Comparison of ENCODE assay signal across 32 mouse cellular contexts in genomic region chr5:103863759-103864158, GRCm38 (mm10).
"Had no signal": no experiment of that assay in that cellular context is flagged by ENCODE, and none has a peak within 500 bp of the region (broad histone marks: within the 10 kb centered on the region; RNA-seq: fewer than 3 reads in every experiment).

No protein-coding gene starts in this region.

- H3K4me1 ChIP-seq: heart, embryonic 10.5 days; heart, embryonic 15.5 days; hindbrain, embryonic 10.5 days; hindbrain, embryonic 12.5 days; hindbrain, embryonic 13.5 days; hindbrain, embryonic 15.5 days had no signal

- H3K27ac ChIP-seq: heart, embryonic 10.5 days; heart, embryonic 13.5 days; heart, embryonic 15.5 days; hindbrain, embryonic 10.5 days; hindbrain, embryonic 12.5 days; hindbrain, embryonic 13.5 days; hindbrain, embryonic 14.5 days; hindbrain, embryonic 15.5 days; hindbrain, postnatal 0 days; kidney, embryonic 15.5 days; kidney, postnatal 0 days; layer of hippocampus, adult 2 months; left cerebral cortex, adult 2 months had no signal

- H3K9me3 ChIP-seq: heart, embryonic 10.5 days; heart, embryonic 12.5 days; heart, embryonic 13.5 days; heart, embryonic 15.5 days; hindbrain, embryonic 10.5 days; hindbrain, embryonic 12.5 days; hindbrain, embryonic 13.5 days; hindbrain, embryonic 15.5 days; kidney, embryonic 15.5 days had no signal

- ATAC-seq: hindbrain, embryonic 16.5 days; hindbrain, postnatal 0 days; inflammation-experienced regulatory T-cells, adult 6 months had no signal

- H3K27me3 ChIP-seq: heart, embryonic 12.5 days; heart, embryonic 13.5 days; heart, embryonic 15.5 days; hindbrain, embryonic 12.5 days; hindbrain, embryonic 13.5 days; hindbrain, embryonic 15.5 days; kidney, embryonic 15.5 days had no signal

- H3K9ac ChIP-seq: heart, embryonic 12.5 days; heart, embryonic 13.5 days; heart, embryonic 15.5 days; hindbrain, embryonic 12.5 days; hindbrain, embryonic 13.5 days; hindbrain, embryonic 14.5 days; hindbrain, embryonic 15.5 days; kidney, embryonic 15.5 days had no signal

- H3K4me3 ChIP-seq: heart, embryonic 10.5 days; heart, embryonic 12.5 days; heart, embryonic 13.5 days; heart, embryonic 15.5 days; hindbrain, embryonic 10.5 days; hindbrain, embryonic 12.5 days; hindbrain, embryonic 13.5 days; hindbrain, embryonic 15.5 days; kidney, embryonic 15.5 days; layer of hippocampus, adult 2 months; left cerebral cortex, adult 2 months had no signal

- H3K4me2 ChIP-seq: heart, embryonic 11.5 days; heart, embryonic 12.5 days; heart, embryonic 13.5 days; heart, embryonic 15.5 days; hindbrain, embryonic 12.5 days; hindbrain, embryonic 13.5 days; hindbrain, embryonic 14.5 days; hindbrain, embryonic 15.5 days; kidney, embryonic 15.5 days had no signal

- DNase-seq: heart, postnatal 10 days; heart, postnatal 14 days; heart, postnatal 4 days; kidney, adult 11 months; kidney, adult 18-20 months; kidney, adult 2 months; kidney, adult 8-10 months; kidney, adult 9 months; kidney, postnatal 10 days; kidney, postnatal 14 days; kidney, postnatal 25 days; kidney, postnatal 36 days; kidney, postnatal 4 days; layer of hippocampus, adult 9-11 months; layer of hippocampus, postnatal 36 days had no signal
